Mouse (Mus musculus) intestine, postnatal 0 days (tissue): ENCODE data around the gene Gtf2h3. TPM values are rescaled to one million over a fixed set of nuclear protein-coding genes. Genes with fewer than 3 reads are reported as not detected.
"Not testable (repeated sequence)": the region's sequence is repeated elsewhere in the genome, so short reads cannot be mapped to it uniquely, and the experiment has no call there.

Experiments
- ATAC-seq: fragments of 200-750 bp; cut with Nextera tagmentation; 2 replicates; pipeline ENCODE4 v1.8.0; 2017; ENCODE audit warnings: mild to moderate bottlenecking, moderate TSS enrichment, moderate library complexity
- H3K27ac ChIP-seq: fragments of 300-500 bp; sonication (generic); 2 replicates; pipeline ENCODE4 v1.5.1; 2014; ENCODE audit warnings: mild to moderate bottlenecking, low read depth, low read length, moderate library complexity
- H3K27me3 ChIP-seq: fragments of 300-500 bp; sonication (generic); replicated peaks from 2 replicates; pipeline ENCODE4 v1.6.1; 2014; ENCODE audit warnings: low read length, mixed read lengths; ENCODE audit not compliant: control insufficient read depth, insufficient read depth
- H3K36me3 ChIP-seq: fragments of 300-500 bp; sonication (generic); 2 replicates; pipeline ENCODE4 v1.6.1; 2014; ENCODE audit warnings: mild to moderate bottlenecking, moderate library complexity; ENCODE audit not compliant: control insufficient read depth, insufficient read depth
- H3K4me1 ChIP-seq: fragments of 300-500 bp; sonication (generic); replicated peaks from 2 replicates; pipeline ENCODE4 v1.6.1; 2014; ENCODE audit warnings: antibody characterized with exemption, low read length, mixed read lengths; ENCODE audit not compliant: control insufficient read depth, insufficient read depth
- H3K4me2 ChIP-seq: fragments of 300-500 bp; sonication (generic); replicated peaks from 2 replicates; pipeline ENCODE4 v1.6.1; 2014; ENCODE audit warnings: low read depth, mild to moderate bottlenecking, moderate library complexity
- H3K4me3 ChIP-seq: fragments of 300-500 bp; sonication (generic); 2 replicates; pipeline ENCODE4 v1.5.1; 2014; ENCODE audit warnings: low read depth, low read length
- H3K9ac ChIP-seq: fragments of 300-500 bp; sonication (generic); 2 replicates; pipeline ENCODE4 v1.6.1; 2014; ENCODE audit warnings: mild to moderate bottlenecking, low read depth, low read length
- H3K9me3 ChIP-seq: fragments of 300-500 bp; sonication (generic); 2 replicates; pipeline ENCODE4 v1.6.1; 2016; ENCODE audit warnings: mixed run types; ENCODE audit not compliant: control insufficient read depth
- CTCF ChIP-seq: sonication (generic); IDR thresholded peaks from 2 replicates; pipeline ENCODE4 v1.5.1; 2016; ENCODE audit warnings: low read depth, mild to moderate bottlenecking, control low read depth, antibody characterized with exemption, moderate library complexity
- WGBS: fragments of 180-500 bp; shearing (Covaris S2); extraction: QIAGEN DNeasy Blood & Tissue Kit; methylation state at CpG from one replicate; pipeline ENCODE4 v1.1.7; 2014; 5-methylcytosine and 5-hydroxymethylcytosine counted together
- polyA plus RNA-seq: library from polyadenylated mRNA; unstranded; fragments of >200 nt; fragmentation: Nextera tagmentation; extraction: Ambion mirVana; gene quantifications from 2 replicates; pipeline ENCODE4 v1.2.1, GENCODE M21; 2015

Gtf2h3 gene
- polyA plus RNA-seq, 1 experiment from 2014 or later, result 15.9 TPM

- peaks cover 8% of the 10 kb centered on the region; the same call in 1 of the 2 replicates for H3K36me3 ChIP-seq
- peak overlapping the region; percentile 72 for H3K27ac ChIP-seq
- H3K9ac ChIP-seq, result peak overlapping the region; percentile 73
- H3K4me3 ChIP-seq, result peak overlapping the region; percentile 74
- H3K27me3 ChIP-seq, result no peaks in the 10 kb centered on the region
- H3K4me1 ChIP-seq, result 0 out of 2 replicates have a peak, but pooled peaks cover 5% of the 10 kb centered on the region
- peak overlapping the region; percentile 71 for H3K4me2 ChIP-seq
- TF ChIP-seq CTCF, result no peak
- ATAC-seq, result no peak
- no peaks in the 10 kb centered on the region for H3K9me3 ChIP-seq
- 7% methylated on average over 11 of the region's 11 CpGs for WGBS
These were observed 50.7 kb downstream of the Gtf2h3 start for GRCm38 (mm10) chr5:124629641-124630040.

- no peak overlapping the region for H3K9ac ChIP-seq
- ATAC-seq, result no peak
- peaks cover 25% of the 10 kb centered on the region for H3K36me3 ChIP-seq
- H3K9me3 ChIP-seq, result no peaks in the 10 kb centered on the region
- no peak for TF ChIP-seq CTCF
- H3K4me2 ChIP-seq, result no peak overlapping the region
- 0 out of 2 replicates have a peak, but pooled peaks cover 5% of the 10 kb centered on the region for H3K4me1 ChIP-seq
- no peak overlapping the region for H3K27ac ChIP-seq
- H3K4me3 ChIP-seq, result no peak overlapping the region
- 74% methylated on average over 11 of the region's 11 CpGs for WGBS
- no peaks in the 10 kb centered on the region for H3K27me3 ChIP-seq
These were observed 52.7 kb downstream of the Gtf2h3 start for GRCm38 (mm10) chr5:124631685-124632084.

- H3K9ac ChIP-seq, result no peak overlapping the region
- H3K9me3 ChIP-seq, result no peaks in the 10 kb centered on the region
- 48% methylated on average over 5 of the region's 5 CpGs for WGBS
- H3K4me3 ChIP-seq, result no peak overlapping the region
- TF ChIP-seq CTCF, result no peak
- H3K4me1 ChIP-seq, result 0 out of 2 replicates have a peak, but pooled peaks cover 5% of the 10 kb centered on the region
- no peak for ATAC-seq
- no peak overlapping the region for H3K27ac ChIP-seq
- H3K4me2 ChIP-seq, result no peak overlapping the region
- H3K27me3 ChIP-seq, result no peaks in the 10 kb centered on the region
- peaks cover 33% of the 10 kb centered on the region for H3K36me3 ChIP-seq
These were observed 53.5 kb downstream of the Gtf2h3 start for GRCm38 (mm10) chr5:124632461-124632860.

DNA sequence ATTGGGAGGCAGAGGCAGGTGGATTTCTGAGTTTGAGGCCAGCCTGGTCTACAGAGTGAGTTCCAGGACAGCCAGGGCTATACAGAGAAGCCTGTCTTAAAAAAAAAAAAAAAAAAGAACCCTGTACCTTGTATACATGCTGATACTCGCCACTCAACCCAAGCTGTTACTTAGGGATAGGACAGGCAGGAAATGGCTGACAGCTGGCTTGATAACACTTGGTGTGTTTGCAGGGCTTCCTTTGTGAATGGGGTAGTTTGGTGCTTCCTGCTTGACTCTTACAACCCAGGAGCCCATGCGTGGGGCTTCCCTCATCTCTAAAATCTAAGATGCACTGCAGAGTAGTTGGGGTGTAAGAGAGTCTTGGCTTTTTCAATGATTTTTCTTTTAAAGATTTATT lies 54.5 kb downstream of the Gtf2h3 start:
- Histone ChIP-seq H3K27me3 (no peaks in the 10 kb centered on the region), H3K36me3 (peaks cover 40% of the 10 kb centered on the region), H3K4me1 (no peaks in the 10 kb centered on the region), H3K9ac (no peak overlapping the region), H3K4me2 (no peak overlapping the region), H3K9me3 (no peaks in the 10 kb centered on the region), H3K27ac (no peak overlapping the region), H3K4me3 (no peak overlapping the region)
- WGBS, result 68% methylated on average over 2 of the region's 2 CpGs
- TF ChIP-seq CTCF, result no peak
- no peak for ATAC-seq

- H3K4me2 ChIP-seq, H3K27me3 ChIP-seq, H3K9me3 ChIP-seq, H3K4me1 ChIP-seq, H3K27ac ChIP-seq, H3K9ac ChIP-seq, ATAC-seq, H3K4me3 ChIP-seq: not testable (repeated sequence)
- 81% methylated on average over 4 of the region's 4 CpGs for WGBS
- peaks cover 57% of the 10 kb centered on the region for H3K36me3 ChIP-seq
- peak; percentile 58 for TF ChIP-seq CTCF
These were observed 56.1 kb downstream of the Gtf2h3 start for GRCm38 (mm10) chr5:124635068-124635467.

- WGBS, result 97% methylated on average over 3 of the region's 3 CpGs
- no peak for ATAC-seq
- Histone ChIP-seq H3K27me3 (no peaks in the 10 kb centered on the region), H3K9me3 (no peaks in the 10 kb centered on the region), H3K4me1 (no peaks in the 10 kb centered on the region), H3K36me3 (peaks cover 68% of the 10 kb centered on the region), H3K4me2 (no peak overlapping the region), H3K27ac (no peak overlapping the region), H3K9ac (no peak overlapping the region), H3K4me3 (no peak overlapping the region)
- no peak for TF ChIP-seq CTCF
These were observed 57.2 kb downstream of the Gtf2h3 start for GRCm38 (mm10) chr5:124636139-124636538.

DNA sequence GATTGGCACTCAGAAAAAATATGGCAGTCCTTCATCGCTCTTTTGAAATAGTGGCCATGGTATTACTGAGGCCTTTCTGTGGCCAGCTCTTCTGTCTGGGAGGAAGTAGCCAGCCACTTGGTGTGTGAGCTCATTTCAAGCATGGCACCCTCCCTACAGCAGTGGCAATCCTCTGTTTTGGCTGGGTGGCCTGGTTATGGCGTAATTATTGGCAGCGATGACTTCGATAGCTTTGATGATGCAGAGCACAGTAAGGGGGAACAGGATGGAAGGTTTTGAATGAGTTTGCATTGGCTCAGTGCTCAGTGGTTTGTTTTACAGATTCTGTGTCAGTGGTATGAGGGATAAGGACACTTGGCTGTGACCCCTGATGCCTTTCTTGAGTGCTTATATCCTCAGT lies 57.8 kb downstream of the Gtf2h3 start:
- H3K9ac ChIP-seq, result no peak overlapping the region
- H3K36me3 ChIP-seq, result peaks cover 73% of the 10 kb centered on the region
- H3K27me3 ChIP-seq, result no peaks in the 10 kb centered on the region
- WGBS, result 90% methylated on average over 4 of the region's 4 CpGs
- no peak overlapping the region for H3K4me2 ChIP-seq
- no peak for TF ChIP-seq CTCF
- H3K27ac ChIP-seq, result no peak overlapping the region; the same call in 1 of the 2 replicates
- no peaks in the 10 kb centered on the region for H3K4me1 ChIP-seq
- H3K4me3 ChIP-seq, result no peak overlapping the region
- no peak for ATAC-seq
- no peaks in the 10 kb centered on the region for H3K9me3 ChIP-seq
